Mouse (Mus musculus) right cerebral cortex, postnatal 36 days (tissue): ENCODE measurements around the gene Cdkn2aipnl.

Source experiments
- DNase-seq, 2 experiments: peaks; one replicate each; pipeline ENCODE4 v3.0.0; 2022; ENCODE audit warnings: low spot score in 2 of 2, mixed read lengths in 1 of 2

Cdkn2aipnl gene

DNA sequence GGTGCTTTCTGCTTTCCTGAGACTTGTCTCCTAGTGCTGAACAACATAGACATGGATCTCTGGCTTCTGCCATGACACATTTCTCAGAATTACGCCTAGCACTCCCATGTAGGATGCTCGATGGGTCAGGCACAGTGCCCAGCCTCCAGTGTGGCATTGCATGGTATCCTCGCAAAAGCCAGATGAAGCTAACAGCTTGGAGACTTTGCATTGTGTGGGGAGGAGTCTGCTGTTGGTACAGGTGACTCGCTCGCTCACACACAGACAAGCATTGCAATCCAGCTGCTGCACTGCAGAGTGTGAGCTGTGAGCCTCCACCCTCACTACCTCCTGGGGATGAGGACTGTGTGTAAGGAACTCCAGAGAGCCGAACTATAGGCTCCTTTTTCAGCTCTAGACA is 21.3 kb upstream of the Cdkn2aipnl start:
- DNase-seq = peak in 1 of 2 experiments; percentile 42

- no peak for DNase-seq
These were observed 18.2 kb upstream of the Cdkn2aipnl start for GRCm38 (mm10) chr11:51949155-51949840.

DNA sequence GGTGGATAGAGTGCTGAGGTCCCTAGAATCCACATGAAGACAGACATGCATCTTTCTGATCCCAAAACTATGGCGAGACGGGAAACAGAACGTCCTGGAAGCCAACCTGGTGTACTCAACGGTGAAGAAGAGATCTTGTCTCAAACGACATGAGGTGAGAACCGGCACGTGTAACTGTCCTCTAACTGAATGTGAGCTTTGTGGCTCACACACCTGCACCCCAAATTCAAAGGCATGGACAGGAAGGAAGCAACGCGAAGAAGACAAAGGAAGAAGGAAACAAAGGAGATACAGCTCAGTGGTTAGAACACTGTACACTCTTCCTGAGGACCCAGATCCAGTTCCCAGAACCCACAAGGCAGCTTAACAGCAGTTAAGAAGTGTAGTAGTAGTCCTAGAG is 17.5 kb upstream of the Cdkn2aipnl start:
- no peak for DNase-seq

DNA sequence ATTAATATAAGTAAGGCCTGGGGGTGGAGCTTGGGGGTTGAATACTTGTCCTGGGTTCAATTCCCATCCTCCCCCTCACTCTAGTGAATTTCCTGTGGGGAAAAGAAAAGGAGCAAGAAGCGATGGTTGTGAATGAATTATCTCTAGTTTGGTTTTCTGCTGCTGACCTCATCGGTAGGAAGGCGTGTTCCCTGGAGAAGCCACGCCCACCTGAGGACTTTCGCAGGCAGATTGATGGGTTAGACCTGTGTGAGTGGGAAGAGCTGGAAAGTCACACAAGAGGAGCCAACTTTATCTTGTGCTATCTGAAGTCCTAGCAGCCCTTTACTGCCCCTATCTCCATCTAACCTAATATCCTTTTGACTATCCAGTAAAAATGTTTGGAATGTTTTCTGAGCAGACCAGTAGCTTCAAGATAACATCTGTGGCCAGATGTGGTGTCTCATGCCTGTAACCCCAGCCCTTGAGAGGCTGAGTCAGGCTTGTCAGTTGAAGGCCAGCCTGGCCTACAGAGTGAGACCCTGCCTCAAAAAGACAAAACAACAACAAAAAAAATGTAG is 15.5 kb upstream of the Cdkn2aipnl start:
- no peak for DNase-seq

DNA sequence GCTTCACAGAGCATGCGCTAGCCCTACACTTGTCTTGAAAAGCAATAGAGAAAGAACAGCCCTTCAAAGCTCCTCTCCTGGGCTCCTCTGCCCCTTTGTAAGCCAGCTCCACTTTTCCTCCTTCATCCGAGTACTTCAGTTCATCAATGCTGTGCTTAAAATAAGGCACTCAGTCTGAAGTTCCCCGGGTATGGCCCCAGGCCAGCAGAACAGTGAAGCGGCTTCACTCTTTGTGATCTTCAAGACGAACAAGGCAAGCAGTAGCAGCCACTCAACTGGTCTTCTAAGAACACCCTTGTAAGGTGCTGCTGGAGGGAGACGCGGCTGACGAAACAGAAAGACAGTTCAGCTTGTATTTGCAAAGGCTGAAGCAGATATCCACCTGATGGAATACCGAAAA is 11.3 kb upstream of the Cdkn2aipnl start:
- no peak for DNase-seq

DNA sequence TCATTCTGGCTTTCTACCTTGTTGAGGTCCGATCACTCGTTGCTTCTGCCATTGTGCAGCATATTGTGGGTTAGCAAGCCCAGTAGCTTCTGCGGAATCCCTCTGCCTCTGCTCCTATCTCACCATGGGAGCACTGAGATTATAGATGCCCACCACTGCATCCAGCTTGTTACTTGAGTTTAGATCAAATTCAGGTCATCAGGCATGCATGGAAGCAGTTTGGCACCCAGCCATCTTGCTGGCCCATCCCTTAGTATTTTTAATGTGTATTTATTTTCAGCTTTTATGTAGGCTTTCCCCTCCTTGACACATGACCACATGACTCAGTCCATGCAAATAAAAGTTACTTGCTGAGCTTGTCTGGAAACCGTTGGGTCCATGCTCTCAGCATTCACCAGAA is 9.7 kb upstream of the Cdkn2aipnl start:
- no peak for DNase-seq

GRCm38 (mm10) chr11:51959511-51959910 is 8.0 kb upstream of the Cdkn2aipnl start:
- no peak for DNase-seq

GRCm38 (mm10) chr11:51960061-51960460 is 7.4 kb upstream of the Cdkn2aipnl start:
- DNase-seq = no peak

- DNase-seq = peak in 1 of 2 experiments; percentile 26
These were observed 6.4 kb upstream of the Cdkn2aipnl start for GRCm38 (mm10) chr11:51960967-51961471.

- no peak for DNase-seq
These were observed 5.7 kb upstream of the Cdkn2aipnl start for GRCm38 (mm10) chr11:51961761-51962160.

- DNase-seq = no peak
These were observed 5.2 kb upstream of the Cdkn2aipnl start for GRCm38 (mm10) chr11:51962277-51962676.

- no peak for DNase-seq
These were observed 810 bp upstream of the Cdkn2aipnl start for GRCm38 (mm10) chr11:51966651-51967050.

GRCm38 (mm10) chr11:51968896-51969295 is 1.4 kb downstream of the Cdkn2aipnl start:
- DNase-seq = no peak

GRCm38 (mm10) chr11:51969511-51969910 is 2.0 kb downstream of the Cdkn2aipnl start:
- DNase-seq = no peak

- no peak for DNase-seq
These were observed 4.2 kb downstream of the Cdkn2aipnl start for GRCm38 (mm10) chr11:51971644-51972043.

GRCm38 (mm10) chr11:51999611-52000289 is 32.3 kb downstream of the Cdkn2aipnl start:
- peak; percentile 23 to 24 for DNase-seq

- DNase-seq = peak; percentile 96 to 97
These were observed 33.0 kb downstream of the Cdkn2aipnl start, which contains the start of gene Ube2b for GRCm38 (mm10) chr11:52000290-52000962. TSS of gene Ube2b (minus strand) at chr11:52000762.

- no peak for DNase-seq
These were observed 33.9 kb downstream of the Cdkn2aipnl start for GRCm38 (mm10) chr11:52001341-52001740.

DNA sequence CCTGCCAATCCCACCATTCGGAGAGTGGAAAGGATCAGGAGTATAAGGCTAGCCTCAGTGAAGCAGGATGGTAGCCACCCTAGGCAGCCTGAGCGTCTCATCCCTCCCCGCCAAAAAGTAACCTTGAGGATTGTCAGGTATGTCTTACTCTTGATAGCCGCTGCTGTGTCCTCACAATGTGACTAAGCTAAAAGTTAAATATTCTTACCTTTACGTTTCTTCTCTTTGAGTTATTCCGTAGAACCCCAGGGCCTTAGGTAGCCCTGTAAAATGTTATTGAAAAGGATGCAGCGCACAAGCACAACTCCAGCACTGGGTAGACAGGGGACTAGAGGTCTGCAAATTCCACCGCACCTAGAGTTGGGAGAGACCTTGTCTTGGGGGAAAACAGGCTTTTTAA is 34.4 kb downstream of the Cdkn2aipnl start:
- no peak for DNase-seq

DNA sequence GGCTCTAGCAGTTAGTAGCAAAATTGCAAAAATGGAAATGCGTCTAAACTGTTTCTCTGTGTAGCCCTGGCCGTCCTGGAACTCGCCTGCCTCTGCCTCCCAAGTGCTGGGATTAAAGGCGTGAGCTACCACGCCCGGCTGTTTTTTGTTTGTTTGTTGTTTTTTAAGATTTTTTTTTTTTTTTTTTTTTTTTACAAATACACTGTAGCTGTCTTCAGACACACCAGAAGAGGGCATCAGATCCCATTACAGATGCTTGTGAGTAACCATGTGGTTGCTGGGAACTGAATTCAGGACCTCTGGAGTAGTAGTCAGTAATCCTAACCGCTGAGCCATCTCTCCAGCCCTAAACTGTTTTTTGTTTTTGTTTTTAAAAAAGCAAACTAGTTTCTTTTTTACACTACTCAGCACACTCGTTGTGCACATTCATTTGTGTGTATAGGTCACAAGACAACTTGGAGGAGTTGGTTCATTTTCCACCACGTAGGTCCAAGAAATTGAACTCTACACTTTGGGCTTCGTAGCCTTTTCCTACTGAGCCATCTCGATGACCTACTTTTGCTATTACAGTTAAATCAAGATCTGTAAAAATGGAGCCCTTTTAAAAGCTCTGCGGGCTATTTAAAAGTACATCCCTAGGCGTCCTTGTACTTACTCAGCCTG is 35.5 kb downstream of the Cdkn2aipnl start:
- no peak for DNase-seq

DNA sequence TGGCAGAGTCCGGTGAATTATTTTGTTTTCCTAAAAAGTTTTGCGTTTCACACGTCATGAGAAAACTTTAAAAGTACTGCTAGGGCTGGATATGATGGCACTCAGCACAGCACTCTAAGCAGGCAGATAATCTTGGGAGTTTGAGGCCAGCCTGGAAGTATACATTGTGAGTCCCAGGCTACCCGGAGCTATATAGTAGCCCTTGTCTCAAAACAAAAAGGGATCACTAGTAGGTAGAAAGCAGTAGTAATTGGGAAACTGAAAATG is 36.0 kb downstream of the Cdkn2aipnl start:
- DNase-seq = no peak
